Mouse (Mus musculus) kidney, embryonic 14.5 days (tissue): ENCODE data around the gene Sgip1. TPM values are rescaled to one million over a fixed set of nuclear protein-coding genes. Genes with fewer than 3 reads are reported as not detected.

Source experiments
- ATAC-seq: fragments of 200-750 bp; cut with Nextera tagmentation; 2 replicates; pipeline ENCODE4 v1.8.0; 2017; ENCODE audit warnings: moderate number of reproducible peaks, mild to moderate bottlenecking, moderate TSS enrichment, moderate library complexity; ENCODE audit not compliant: low FRiP score, low TSS enrichment
- H3K27ac ChIP-seq: fragments of 300-500 bp; sonication (generic); 2 replicates; pipeline ENCODE4 v1.5.1; 2014; ENCODE audit warnings: low read depth, mild to moderate bottlenecking, low read length, moderate library complexity, mixed read lengths
- H3K27me3 ChIP-seq: fragments of 300-500 bp; sonication (generic); 2 replicates; pipeline ENCODE4 v1.6.1; 2014; ENCODE audit warnings: mild to moderate bottlenecking, low read length; ENCODE audit not compliant: control insufficient read depth, insufficient read depth
- H3K36me3 ChIP-seq: fragments of 300-500 bp; sonication (generic); 2 replicates; pipeline ENCODE4 v1.6.1; 2014; ENCODE audit warnings: low read length, mixed read lengths; ENCODE audit not compliant: control insufficient read depth, insufficient read depth
- H3K4me1 ChIP-seq: fragments of 300-500 bp; sonication (generic); 2 replicates; pipeline ENCODE4 v1.6.1; 2014; ENCODE audit warnings: low read length, mixed read lengths; ENCODE audit not compliant: control insufficient read depth, insufficient read depth
- H3K4me2 ChIP-seq: fragments of 300-500 bp; sonication (generic); replicated peaks from 2 replicates; pipeline ENCODE4 v1.6.1; 2014; ENCODE audit warnings: low read depth, mild to moderate bottlenecking, low read length
- H3K4me3 ChIP-seq: fragments of 300-500 bp; sonication (generic); 2 replicates; pipeline ENCODE4 v1.5.1; 2014; ENCODE audit warnings: mild to moderate bottlenecking, low read length
- H3K9ac ChIP-seq: fragments of 300-500 bp; sonication (generic); 2 replicates; pipeline ENCODE4 v1.6.1; 2014; ENCODE audit warnings: low read depth, mild to moderate bottlenecking, low read length, moderate library complexity
- H3K9me3 ChIP-seq: fragments of 300-500 bp; sonication (generic); 2 replicates; pipeline ENCODE4 v1.6.1; 2016; ENCODE audit warnings: low read length; ENCODE audit not compliant: control insufficient read depth
- WGBS: fragments of 180-500 bp; shearing (Covaris S2); extraction: QIAGEN DNeasy Blood & Tissue Kit; methylation state at CpG from one replicate; pipeline ENCODE4 v1.1.7; 2014; 5-methylcytosine and 5-hydroxymethylcytosine counted together
- polyA plus RNA-seq: library from polyadenylated mRNA; unstranded; fragments of >200 nt; fragmentation: Nextera tagmentation; extraction: Ambion mirVana; gene quantifications from 2 replicates; pipeline ENCODE4 v1.2.1, GENCODE M21; 2014

The Sgip1 gene
- polyA plus RNA-seq, 1 experiment from 2014 or later = 8.8 TPM

DNA sequence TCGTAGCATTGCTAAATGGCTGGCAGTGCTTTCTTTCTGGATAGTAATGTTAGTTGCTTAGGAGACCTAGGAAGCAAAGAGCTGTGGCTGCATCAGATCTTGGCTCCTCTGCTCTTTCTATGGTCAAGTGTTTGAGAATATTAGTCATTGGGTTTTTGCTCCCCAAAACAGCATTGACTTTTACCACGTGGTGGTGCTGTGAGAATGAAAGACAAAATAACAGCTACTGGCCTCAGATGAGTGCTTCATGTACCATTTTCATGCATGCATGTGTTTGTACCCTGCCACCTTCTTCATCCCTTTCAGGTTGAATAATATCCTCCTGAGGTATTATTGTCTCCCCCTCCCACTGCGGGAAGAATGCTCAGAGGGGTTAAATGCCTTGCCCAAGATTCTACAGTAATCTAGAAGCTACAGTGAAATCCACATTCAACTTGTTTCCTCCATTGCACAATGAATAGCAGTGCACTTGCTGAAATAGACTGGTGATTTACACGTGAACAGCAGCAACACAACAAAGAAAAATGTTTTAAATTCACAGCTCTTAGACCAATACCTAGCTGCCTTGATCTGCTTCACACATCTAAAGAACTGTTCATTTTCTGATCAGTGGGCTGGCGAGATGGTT, 172.7 kb downstream of the Sgip1 start:
- Histone ChIP-seq H3K36me3 (no peaks in the 10 kb centered on the region), H3K4me2 (no peak overlapping the region), H3K9ac (no peak overlapping the region), H3K27ac (no peak overlapping the region), H3K4me3 (no peak overlapping the region), H3K27me3 (no peaks in the 10 kb centered on the region), H3K4me1 (no peaks in the 10 kb centered on the region), H3K9me3 (no peaks in the 10 kb centered on the region)
- no peak for ATAC-seq
- WGBS = 72% methylated on average over 5 of the region's 5 CpGs

DNA sequence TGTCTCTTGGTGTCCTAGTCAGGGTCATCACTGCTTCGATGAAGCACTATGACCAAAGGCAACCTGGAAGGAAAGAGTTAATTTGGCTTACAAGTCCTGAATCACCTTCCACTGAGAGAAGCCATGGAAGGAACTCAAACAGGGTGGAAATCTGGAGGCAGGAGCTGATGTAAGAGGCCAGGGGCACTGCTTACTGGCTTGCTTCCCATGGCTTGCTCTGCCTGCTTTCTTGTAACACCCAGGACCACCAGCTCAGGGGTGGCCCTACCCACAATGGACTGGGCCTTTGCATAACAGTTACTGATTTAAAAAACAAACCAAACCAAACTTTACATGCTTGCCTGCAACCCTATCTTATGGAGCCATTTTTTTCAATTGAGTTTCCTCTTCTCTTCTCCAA, 177.1 kb downstream of the Sgip1 start:
- H3K27me3 ChIP-seq = no peaks in the 10 kb centered on the region
- H3K36me3 ChIP-seq = no peaks in the 10 kb centered on the region
- no peak overlapping the region for H3K9ac ChIP-seq
- WGBS = 84% methylated on average over 1 of the region's 1 CpGs
- no peak overlapping the region for H3K4me2 ChIP-seq
- H3K9me3 ChIP-seq = no peaks in the 10 kb centered on the region
- no peak for ATAC-seq
- H3K27ac ChIP-seq = no peak overlapping the region
- H3K4me1 ChIP-seq = no peaks in the 10 kb centered on the region
- no peak overlapping the region for H3K4me3 ChIP-seq

DNA sequence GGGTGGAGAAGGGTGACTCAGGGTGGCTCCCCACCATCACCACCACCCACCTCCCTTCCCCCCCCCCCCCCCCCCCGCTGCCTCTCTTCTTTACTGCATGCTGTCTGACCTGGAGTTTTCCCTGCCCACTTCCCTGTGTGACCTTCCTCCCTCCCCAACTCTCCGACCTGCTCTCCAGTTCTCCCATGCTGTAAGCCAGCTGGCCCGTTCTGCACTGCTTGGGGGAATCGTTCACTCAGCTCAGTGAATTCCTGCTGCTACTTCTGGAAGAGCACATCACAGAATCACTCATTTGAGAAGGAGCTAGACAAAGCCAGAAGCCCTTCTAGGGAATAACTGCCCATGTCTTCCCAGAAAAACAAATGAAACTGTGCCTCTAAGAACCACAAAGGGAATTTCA, 188.4 kb downstream of the Sgip1 start:
- H3K36me3 ChIP-seq = no peaks in the 10 kb centered on the region
- WGBS = 23% methylated on average over 3 of the region's 4 CpGs
- H3K9ac ChIP-seq = no peak overlapping the region
- no peak overlapping the region for H3K27ac ChIP-seq
- H3K9me3 ChIP-seq = no peaks in the 10 kb centered on the region
- H3K4me3 ChIP-seq = no peak overlapping the region
- no peak for ATAC-seq
- H3K4me2 ChIP-seq = no peak overlapping the region
- H3K27me3 ChIP-seq = no peaks in the 10 kb centered on the region
- no peaks in the 10 kb centered on the region for H3K4me1 ChIP-seq

DNA sequence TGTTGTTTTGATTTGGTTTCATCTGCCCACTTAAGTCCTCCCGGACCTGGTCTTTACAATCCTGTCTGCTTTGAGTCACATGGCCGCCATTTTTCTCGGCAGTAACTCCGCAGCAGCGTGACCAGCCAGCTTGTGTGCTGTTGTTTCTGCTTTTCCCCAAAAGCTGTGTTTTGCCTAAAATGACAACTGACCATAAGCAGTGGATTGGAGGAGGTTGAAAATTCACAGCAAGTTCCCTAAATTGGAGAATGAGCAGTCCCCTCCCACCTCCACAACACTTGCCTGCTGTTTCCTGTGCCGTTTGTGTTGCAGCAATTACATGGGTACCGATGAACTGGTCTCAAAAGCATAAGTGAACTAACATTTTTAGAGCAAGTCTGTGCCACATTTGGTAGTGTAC, 189.6 kb downstream of the Sgip1 start:
- Histone ChIP-seq H3K27ac (no peak overlapping the region), H3K36me3 (no peaks in the 10 kb centered on the region), H3K9ac (no peak overlapping the region), H3K27me3 (no peaks in the 10 kb centered on the region), H3K4me3 (no peak overlapping the region), H3K4me1 (no peaks in the 10 kb centered on the region), H3K4me2 (no peak overlapping the region), H3K9me3 (no peaks in the 10 kb centered on the region)
- 71% methylated on average over 7 of the region's 7 CpGs for WGBS
- ATAC-seq = no peak

DNA sequence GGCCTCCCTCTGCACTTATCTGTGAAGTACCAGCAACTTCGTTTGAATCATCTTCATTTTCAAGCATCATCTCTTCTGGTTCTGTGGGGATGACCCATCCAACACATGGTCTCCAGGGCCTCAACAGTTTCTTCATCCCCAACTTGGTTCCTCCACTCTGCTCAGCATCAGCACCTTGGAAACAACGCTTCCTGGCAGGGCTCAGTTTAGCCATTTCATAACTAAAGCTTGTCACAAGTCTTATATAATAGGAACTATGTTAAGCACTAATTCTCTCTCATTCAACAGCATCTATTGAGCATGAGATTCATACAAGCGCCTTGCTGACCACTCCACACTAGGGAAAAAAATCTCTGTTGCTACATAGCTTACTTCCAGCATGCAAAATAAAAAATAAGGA, 199.2 kb downstream of the Sgip1 start:
- H3K27me3 ChIP-seq = no peaks in the 10 kb centered on the region
- WGBS = 74% methylated on average over 3 of the region's 3 CpGs
- no peak for ATAC-seq

DNA sequence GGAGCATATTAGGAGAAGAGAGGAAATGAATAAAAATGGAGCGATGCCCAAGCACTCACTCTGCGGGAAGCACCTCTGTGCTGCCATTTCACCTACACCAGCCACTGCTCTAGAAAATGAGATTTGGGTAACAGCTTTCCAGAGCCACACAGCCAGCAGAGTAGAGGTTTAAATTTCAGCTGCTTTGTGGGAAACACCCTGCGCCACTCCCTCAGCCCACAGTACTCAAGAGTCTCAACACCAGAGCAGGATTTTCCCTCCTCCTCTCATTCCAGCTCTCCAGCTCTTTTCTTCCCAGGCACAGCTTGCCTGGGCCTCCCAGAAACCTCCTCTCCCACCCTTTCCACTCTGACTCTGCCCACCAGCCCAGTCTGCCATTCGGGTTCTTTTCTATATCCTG, 199.6 kb downstream of the Sgip1 start:
- H3K27ac ChIP-seq = no peak overlapping the region
- H3K9me3 ChIP-seq = no peaks in the 10 kb centered on the region
- H3K4me3 ChIP-seq = no peak overlapping the region
- H3K36me3 ChIP-seq = no peaks in the 10 kb centered on the region
- H3K4me2 ChIP-seq = no peak overlapping the region
- no peak for ATAC-seq
- H3K27me3 ChIP-seq = no peaks in the 10 kb centered on the region
- WGBS = 86% methylated on average over 4 of the region's 4 CpGs
- no peak overlapping the region for H3K9ac ChIP-seq
- no peaks in the 10 kb centered on the region for H3K4me1 ChIP-seq

More for the DNA sequence above, 199.2 kb downstream of the Sgip1 start:
- no peaks in the 10 kb centered on the region for H3K9me3 ChIP-seq
- no peak overlapping the region for H3K4me2 ChIP-seq
- no peaks in the 10 kb centered on the region for H3K36me3 ChIP-seq
- H3K4me3 ChIP-seq = no peak overlapping the region
- H3K27ac ChIP-seq = no peak overlapping the region
- no peak overlapping the region for H3K9ac ChIP-seq
- H3K4me1 ChIP-seq = no peaks in the 10 kb centered on the region

DNA sequence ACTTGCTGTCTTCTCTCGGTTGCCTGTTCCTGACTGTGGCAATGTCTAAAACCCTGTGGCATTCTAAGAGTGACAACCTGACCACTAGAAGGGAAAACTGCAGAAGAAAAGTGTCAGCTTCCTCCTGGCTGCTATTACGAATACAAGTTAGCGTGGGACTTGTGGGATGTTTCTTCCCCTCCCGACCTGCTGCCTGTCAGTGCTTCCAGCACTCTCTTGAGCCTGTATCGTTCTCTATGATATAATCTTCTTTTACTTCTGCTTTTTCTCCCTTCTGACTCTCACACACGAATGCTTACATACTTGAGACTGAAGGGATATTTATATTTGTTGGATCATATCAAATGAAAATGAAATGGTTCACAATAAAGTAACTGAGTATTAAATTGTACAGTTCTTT, 203.2 kb downstream of the Sgip1 start:
- Histone ChIP-seq H3K27me3 (no peaks in the 10 kb centered on the region), H3K9me3 (no peaks in the 10 kb centered on the region), H3K9ac (no peak overlapping the region), H3K4me1 (no peaks in the 10 kb centered on the region), H3K4me3 (no peak overlapping the region), H3K27ac (no peak overlapping the region), H3K36me3 (no peaks in the 10 kb centered on the region), H3K4me2 (no peak overlapping the region)
- WGBS = 74% methylated on average over 6 of the region's 6 CpGs
- ATAC-seq = no peak

DNA sequence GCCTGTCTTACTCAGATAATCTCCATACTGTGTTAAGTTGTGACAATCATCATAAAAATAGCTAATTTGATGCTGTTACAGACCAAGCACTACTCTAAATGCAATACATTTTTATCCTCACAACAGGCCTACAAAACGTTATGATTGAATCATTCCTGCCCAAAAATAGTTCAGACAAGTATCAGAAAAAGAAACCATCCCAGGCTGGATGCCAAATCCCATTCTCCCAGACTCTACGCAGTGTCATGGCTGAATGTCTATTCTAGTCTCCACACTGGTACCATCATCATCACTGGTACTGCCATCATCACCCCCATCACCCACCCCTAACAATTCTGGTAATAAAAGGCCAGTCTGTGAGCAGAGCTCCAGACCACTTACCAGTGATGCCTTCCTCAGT, 211.4 kb downstream of the Sgip1 start:
- 74% methylated on average over 2 of the region's 2 CpGs for WGBS
- Histone ChIP-seq H3K27ac (no peak overlapping the region), H3K9ac (no peak overlapping the region), H3K4me2 (no peak overlapping the region), H3K36me3 (no peaks in the 10 kb centered on the region), H3K9me3 (no peaks in the 10 kb centered on the region), H3K4me1 (no peaks in the 10 kb centered on the region), H3K4me3 (no peak overlapping the region), H3K27me3 (no peaks in the 10 kb centered on the region)
- no peak for ATAC-seq

DNA sequence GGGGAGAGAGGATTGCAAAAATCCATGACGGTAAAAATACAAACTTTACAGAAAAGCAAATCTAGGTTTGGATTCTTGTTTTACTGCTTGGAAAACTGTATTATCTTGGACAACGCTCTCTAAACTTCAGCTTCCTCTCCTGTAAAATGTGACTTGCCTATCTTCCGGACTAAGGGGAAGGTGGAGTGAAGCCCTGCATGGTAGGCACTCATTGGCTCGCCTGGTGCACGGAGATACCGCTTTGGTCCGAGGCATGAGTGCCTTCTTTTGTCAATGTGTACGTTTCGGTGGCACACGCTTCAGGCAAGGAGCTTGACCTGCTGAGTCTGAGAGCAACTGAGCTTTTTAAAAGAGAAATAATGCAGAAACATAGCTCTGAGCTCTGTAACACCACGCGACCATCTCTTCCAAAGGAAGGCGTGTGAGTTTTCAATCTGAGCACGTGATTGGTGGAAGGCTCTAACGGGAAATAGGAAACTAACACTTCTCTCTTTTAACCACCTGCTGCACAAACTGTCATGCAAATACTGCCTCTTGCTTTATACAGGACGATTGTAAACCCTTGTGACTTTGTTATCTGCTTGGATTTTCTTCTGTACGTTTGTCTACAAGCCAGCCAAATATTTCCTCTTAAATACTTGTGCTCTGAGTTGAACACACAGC, 214.3 kb downstream of the Sgip1 start:
- 72% methylated on average over 17 of the region's 17 CpGs for WGBS
- no peaks in the 10 kb centered on the region for H3K27me3 ChIP-seq
- H3K9me3 ChIP-seq = no peaks in the 10 kb centered on the region
- no peak overlapping the region for H3K9ac ChIP-seq
- no peak for ATAC-seq
- no peaks in the 10 kb centered on the region for H3K4me1 ChIP-seq
- H3K4me3 ChIP-seq = no peak overlapping the region
- no peaks in the 10 kb centered on the region for H3K36me3 ChIP-seq
- H3K27ac ChIP-seq = no peak overlapping the region
- no peak overlapping the region for H3K4me2 ChIP-seq
